Mouse (Mus musculus) lung, postnatal 10 days (tissue): ENCODE measurements around the gene Klk13.
"Not testable (repeated sequence)": the region's sequence is repeated elsewhere in the genome, so short reads cannot be mapped to it uniquely, and the experiment has no call there.

Source experiments
- DNase-seq: peaks from one replicate; pipeline ENCODE4 v3.0.0; 2021

The Klk13 gene

GRCm38 (mm10) chr7:43712267-43712666, at the start of gene Klk13:
Klk13 (plus strand) TSS chr7:43712567.
- no peak for DNase-seq

- DNase-seq, result no peak
Observed at GRCm38 (mm10) chr7:43662804-43663203, 49.6 kb upstream of the Klk13 start.

GRCm38 (mm10) chr7:43667221-43667620, 45.1 kb upstream of the Klk13 start:
- DNase-seq, result not testable (repeated sequence)

- peak; percentile 18 for DNase-seq
Observed at GRCm38 (mm10) chr7:43668582-43668981, 43.8 kb upstream of the Klk13 start.

GRCm38 (mm10) chr7:43671064-43671808, 41.1 kb upstream of the Klk13 start:
- no peak for DNase-seq

GRCm38 (mm10) chr7:43671809-43672580, 40.4 kb upstream of the Klk13 start, which contains the start of gene Ctu1:
Ctu1 (plus strand) TSS chr7:43672016.
- DNase-seq, result peak; percentile 95

- DNase-seq, result peak; percentile 27
Observed at GRCm38 (mm10) chr7:43672581-43673260, 39.6 kb upstream of the Klk13 start.

GRCm38 (mm10) chr7:43675091-43675490, 37.3 kb upstream of the Klk13 start:
- no peak for DNase-seq

- DNase-seq, result peak; percentile 64
Observed at GRCm38 (mm10) chr7:43678517-43678916, 33.9 kb upstream of the Klk13 start.

- DNase-seq, result peak; percentile 77
Observed at GRCm38 (mm10) chr7:43680960-43681359, 31.4 kb upstream of the Klk13 start.

- DNase-seq, result peak; percentile 31
Observed at GRCm38 (mm10) chr7:43682511-43682910, 29.9 kb upstream of the Klk13 start.

GRCm38 (mm10) chr7:43685088-43685487, 27.3 kb upstream of the Klk13 start:
- DNase-seq, result peak; percentile 36

GRCm38 (mm10) chr7:43690118-43690517, 22.2 kb upstream of the Klk13 start, which contains the start of gene Klk14:
Klk14 (plus strand) TSS chr7:43690418.
- no peak for DNase-seq

GRCm38 (mm10) chr7:43710031-43710430, 2.3 kb upstream of the Klk13 start:
- DNase-seq, result peak; percentile 22

- DNase-seq, result peak; percentile 6
Observed at GRCm38 (mm10) chr7:43712917-43713316, 550 bp downstream of the Klk13 start.

GRCm38 (mm10) chr7:43713741-43714351, 1.5 kb downstream of the Klk13 start:
- DNase-seq, result peak; percentile 34

GRCm38 (mm10) chr7:43747788-43748187, 35.4 kb downstream of the Klk13 start:
- DNase-seq, result peak; percentile 31

- no peak for DNase-seq
Observed at GRCm38 (mm10) chr7:43752806-43753205, 40.4 kb downstream of the Klk13 start.

- DNase-seq, result no peak
Observed at GRCm38 (mm10) chr7:43766484-43766883, 54.1 kb downstream of the Klk13 start.

GRCm38 (mm10) chr7:43768597-43768996, 56.2 kb downstream of the Klk13 start, which contains the start of gene Klk12:
Klk12 (plus strand) TSS chr7:43768897.
- DNase-seq, result no peak

- no peak for DNase-seq
Observed at GRCm38 (mm10) chr7:43769636-43770035, 57.3 kb downstream of the Klk13 start.

GRCm38 (mm10) chr7:43770701-43771100, 58.3 kb downstream of the Klk13 start:
- DNase-seq, result no peak

GRCm38 (mm10) chr7:43771916-43772315, 59.5 kb downstream of the Klk13 start:
- no peak for DNase-seq
